14 mouse cellular contexts compared by ENCODE assay signal in the genomic region with DNA sequence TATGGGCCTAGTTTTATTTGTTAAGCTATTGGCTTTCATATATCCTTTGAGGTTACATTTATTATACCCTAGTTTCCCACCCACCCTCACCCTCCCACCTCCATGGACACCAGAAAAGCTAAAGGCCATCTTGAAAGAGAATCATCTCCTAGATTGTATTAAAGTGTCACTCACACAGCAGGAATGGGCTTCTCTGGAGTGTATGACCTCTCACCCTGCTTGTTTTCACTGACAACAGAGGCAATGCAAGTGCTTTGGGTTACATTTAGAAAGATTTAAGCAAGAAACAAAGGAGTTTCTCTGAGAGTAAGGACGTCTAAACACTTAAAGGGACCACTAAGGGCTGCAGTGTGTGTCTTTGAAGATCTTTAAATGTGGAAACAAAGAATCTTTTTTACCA.
"Had no signal": no experiment of that assay in that cellular context is flagged by ENCODE, and none has a peak within 500 bp of the region (broad histone marks: within the 10 kb centered on the region; RNA-seq: fewer than 3 reads in every experiment).

No protein-coding gene starts in this region.

- H3K27me3 ChIP-seq: liver, embryonic 12.5 days; midbrain, embryonic 13.5 days; neural tube, embryonic 12.5 days had no signal

- H3K4me1 ChIP-seq: liver, embryonic 12.5 days had no signal

- H3K4me3 ChIP-seq: liver, embryonic 12.5 days; midbrain, embryonic 13.5 days; neural tube, embryonic 12.5 days had no signal

- H3K4me2 ChIP-seq: liver, embryonic 12.5 days; lung, embryonic 14.5 days; midbrain, embryonic 13.5 days; neural tube, embryonic 12.5 days had no signal

- H3K9me3 ChIP-seq: liver, embryonic 12.5 days; midbrain, embryonic 13.5 days; neural tube, embryonic 12.5 days had no signal

- H3K36me3 ChIP-seq: liver, embryonic 12.5 days; midbrain, embryonic 13.5 days; neural tube, embryonic 12.5 days had no signal

- DNase-seq: lung, adult 18-20 months; lung, embryonic 14.5 days; lung, postnatal 10 days; lung, postnatal 4 days; right cerebral cortex, postnatal 14 days; right cerebral cortex, postnatal 4 days; spleen, adult 18-20 months; thymus, adult 18-20 months; thymus, postnatal 14 days; thymus, postnatal 4 days had no signal

- ATAC-seq: liver, embryonic 12.5 days; midbrain, embryonic 13.5 days had no signal

- H3K9ac ChIP-seq: liver, embryonic 12.5 days; liver, embryonic 14.5 days; lung, embryonic 14.5 days; midbrain, embryonic 13.5 days; neural tube, embryonic 12.5 days had no signal

- H3K27ac ChIP-seq: liver, embryonic 12.5 days; liver, embryonic 14.5 days; midbrain, embryonic 13.5 days; neural tube, embryonic 12.5 days had no signal
